Mouse (Mus musculus) adrenal gland, postnatal 10 days (tissue): ENCODE data around the gene Mroh7. TPM values are rescaled to one million over a fixed set of nuclear protein-coding genes. Genes with fewer than 3 reads are reported as not detected.
A peak's percentile ranks its signal among the peaks of the same experiment; 100 is the strongest.
"Not testable (repeated sequence)": the region's sequence is repeated elsewhere in the genome, so short reads cannot be mapped to it uniquely, and the experiment has no call there.

Experiments used
- DNase-seq: peaks from one replicate; pipeline ENCODE4 v3.0.0; 2021; ENCODE audit warnings: mixed read lengths
- long read RNA-seq, 2 experiments: library from polyadenylated mRNA; stranded (forward); transcript quantifications; one replicate each; pipeline ENCODE4 v2.0.0; 2021
- total RNA-seq, 2 experiments: library from RNA; stranded (reverse); gene quantifications; 2 replicates each; pipeline ENCODE4 v1.2.3; 2021

Gene Mroh7
- total RNA-seq: 1 to 10 TPM in 1 of 2 experiments, under 1 TPM in 1; 0.48 to 1.1 TPM
- long read RNA-seq, experiment 1, partial matches to known transcripts: 0 of 1 reads
- long read RNA-seq, experiment 1, other reads (novel, unspliced or antisense): 1 of 1 reads
- long read RNA-seq, experiment 2, partial matches to known transcripts: 0 of 1 reads
- long read RNA-seq, experiment 2, other reads (novel, unspliced or antisense): 1 of 1 reads

DNA sequence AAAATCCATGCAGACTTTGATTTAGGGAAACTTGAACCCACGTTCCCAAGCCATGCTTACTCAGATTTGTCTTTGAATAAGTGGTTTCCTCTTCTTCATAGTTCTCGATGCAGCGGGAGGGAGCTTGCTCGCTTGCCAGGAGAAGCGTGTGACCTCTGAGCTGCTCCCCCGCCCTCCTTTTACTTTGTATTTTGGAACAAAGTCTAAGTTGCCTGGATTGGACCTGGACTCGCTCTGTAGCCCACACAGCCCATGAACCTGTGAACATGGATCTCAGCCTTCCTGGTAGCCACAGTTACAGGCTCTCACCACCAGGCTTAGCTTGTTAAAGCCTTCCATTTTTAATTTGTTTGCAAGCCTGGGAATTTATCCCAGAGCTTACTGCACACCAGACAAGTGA is at the start of gene Mroh7:
Gene Mroh7 (minus strand): TSS at position 112 of the 400 bp plus-strand sequence.
- DNase-seq: no peak

DNA sequence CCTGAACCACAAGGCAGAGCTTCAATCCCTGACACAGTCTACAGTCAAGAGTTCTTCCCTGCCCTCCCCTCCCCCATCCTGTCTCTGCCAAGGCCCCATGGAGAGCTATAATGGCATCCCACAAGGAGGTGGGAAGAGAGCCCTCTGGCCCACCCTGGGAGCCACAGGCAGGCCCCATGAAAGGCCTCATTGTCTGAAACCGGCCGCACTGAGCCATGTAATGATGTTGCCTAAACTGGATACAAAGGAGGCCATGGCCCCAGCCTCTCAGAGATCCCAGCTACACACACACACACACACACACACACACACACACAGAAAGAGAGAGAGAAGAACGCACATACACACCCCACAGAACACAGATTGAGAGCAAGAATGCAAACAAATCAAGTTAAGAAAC is 49.3 kb upstream of the Mroh7 start:
- DNase-seq: no peak

DNA sequence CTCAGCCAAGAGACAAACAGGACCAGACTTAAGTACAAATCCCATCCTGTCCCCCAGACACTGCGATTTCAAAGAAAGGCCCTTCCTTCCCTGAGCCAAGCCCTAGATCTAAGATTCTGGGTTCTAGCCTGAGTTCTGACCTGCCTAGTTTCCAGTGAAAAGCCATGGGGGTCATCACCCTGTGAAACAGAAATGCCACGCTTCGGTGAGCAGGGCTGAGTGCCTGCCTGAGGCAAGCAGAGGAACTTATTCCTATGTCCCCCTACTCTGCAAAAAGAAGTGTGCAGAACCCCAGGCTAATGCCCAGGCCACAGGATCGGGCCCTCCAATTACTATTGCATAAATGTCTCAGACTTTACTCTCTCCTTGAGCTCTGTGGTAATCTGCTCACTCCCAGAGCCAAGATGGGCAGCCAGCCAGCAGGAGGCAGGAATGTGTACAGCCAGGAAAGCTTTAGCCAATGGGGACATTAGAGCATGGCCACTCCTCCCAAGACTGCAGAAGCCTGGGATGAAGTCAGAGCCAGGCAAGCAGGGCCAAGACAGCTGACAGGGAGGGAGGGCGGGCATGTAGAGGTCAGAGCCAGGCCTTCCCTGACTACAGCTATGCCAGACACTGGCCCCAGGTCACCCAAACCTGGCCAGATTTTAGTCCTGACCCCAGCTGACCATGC is 47.5 kb upstream of the Mroh7 start:
- peak; percentile 96 for DNase-seq

DNA sequence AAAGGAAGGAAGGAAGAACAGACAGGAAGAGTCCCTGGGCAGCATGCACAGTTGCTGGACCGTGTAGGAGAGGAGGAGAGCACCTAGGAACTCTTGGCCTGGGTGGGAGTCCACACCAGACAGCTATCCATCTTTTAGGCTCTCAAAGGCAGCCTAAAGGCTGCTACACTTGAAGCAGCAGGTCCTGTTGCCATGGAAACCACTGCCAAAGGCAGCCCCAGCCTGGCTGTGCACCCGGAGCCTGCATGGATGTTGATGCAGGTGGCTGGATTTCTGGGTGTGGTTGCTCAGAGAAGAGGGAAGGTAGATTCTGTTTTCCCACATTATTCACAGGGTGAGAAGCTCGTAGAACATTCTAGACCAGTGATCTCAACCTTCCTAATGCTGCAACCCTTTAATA is 46.3 kb upstream of the Mroh7 start:
- DNase-seq: no peak

DNA sequence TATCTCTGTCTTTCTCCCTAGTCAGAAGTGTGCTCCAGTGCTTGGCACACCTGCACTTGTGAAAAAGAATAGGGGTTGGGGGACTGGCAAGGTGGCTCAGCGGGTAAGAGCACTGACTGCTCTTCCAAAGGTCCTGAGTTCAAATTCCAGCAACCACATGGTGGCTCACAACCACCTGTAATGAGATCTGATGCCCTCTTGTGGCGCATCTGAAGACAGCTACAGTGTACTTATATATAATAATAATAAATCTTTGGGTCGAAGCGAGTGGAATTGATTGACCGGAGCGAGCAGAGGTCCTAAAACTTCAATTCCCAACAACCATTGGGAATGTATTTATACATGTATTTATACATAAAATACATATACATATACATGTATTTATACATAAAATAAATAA is 45.0 kb upstream of the Mroh7 start:
- DNase-seq: not testable (repeated sequence)

DNA sequence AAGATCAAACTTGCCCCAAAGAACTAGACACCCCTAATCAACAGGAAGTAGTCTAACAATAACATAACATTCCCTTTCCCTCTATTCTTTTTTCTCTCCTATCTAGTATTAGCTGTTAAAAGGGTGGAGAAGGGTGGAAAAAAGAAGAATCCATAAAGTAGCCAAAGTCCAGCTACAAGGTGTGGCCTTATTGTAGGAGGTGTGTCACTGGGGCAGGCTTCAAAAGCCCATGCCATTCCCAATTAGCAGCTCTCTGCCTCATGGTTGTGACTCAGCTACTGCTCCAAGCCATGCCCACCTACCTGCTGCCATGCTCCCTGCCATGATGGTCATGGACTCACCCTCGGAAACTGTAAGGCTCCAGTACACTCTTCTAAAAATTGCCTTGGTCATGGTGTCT is 41.8 kb upstream of the Mroh7 start:
- no peak for DNase-seq

DNA sequence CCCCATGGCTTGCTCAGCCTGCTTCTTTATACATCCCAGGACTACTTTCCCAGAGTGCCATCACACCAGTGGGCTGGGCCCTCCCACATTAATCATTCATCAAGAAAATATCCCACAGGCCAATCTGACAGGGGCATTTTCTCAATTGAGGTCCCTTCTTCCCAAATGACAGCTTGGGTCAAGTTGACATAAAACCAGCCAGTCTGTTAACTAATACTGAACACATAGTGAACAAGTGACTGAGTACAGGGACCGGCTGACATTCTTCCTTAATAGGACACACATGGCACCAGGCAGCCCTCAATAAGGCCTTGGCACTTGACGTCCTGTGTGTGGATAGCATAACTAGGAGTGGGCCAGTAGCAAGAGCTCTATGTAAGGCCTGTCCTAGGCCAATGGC is 38.6 kb upstream of the Mroh7 start:
- DNase-seq: no peak

DNA sequence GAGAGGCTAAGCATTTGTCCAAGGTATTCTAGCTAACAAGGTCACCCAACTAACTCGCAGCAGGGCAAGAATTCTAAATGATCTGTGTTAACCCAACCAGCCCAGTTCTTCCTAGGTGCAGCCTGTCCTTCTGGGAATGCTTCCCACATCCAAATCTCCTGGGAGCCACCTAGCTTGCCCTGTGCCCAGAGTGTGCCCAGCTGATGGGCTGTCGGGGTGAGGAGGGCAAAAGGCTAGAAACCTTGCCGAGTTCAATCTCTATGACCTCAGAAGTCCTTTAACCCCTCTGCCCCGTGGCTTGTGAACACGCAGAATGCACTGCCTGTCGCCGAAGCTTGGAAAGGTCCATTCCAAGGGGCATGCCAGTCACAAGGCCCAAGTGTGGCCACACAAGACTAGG is 33.4 kb upstream of the Mroh7 start:
- DNase-seq: peak; percentile 62

DNA sequence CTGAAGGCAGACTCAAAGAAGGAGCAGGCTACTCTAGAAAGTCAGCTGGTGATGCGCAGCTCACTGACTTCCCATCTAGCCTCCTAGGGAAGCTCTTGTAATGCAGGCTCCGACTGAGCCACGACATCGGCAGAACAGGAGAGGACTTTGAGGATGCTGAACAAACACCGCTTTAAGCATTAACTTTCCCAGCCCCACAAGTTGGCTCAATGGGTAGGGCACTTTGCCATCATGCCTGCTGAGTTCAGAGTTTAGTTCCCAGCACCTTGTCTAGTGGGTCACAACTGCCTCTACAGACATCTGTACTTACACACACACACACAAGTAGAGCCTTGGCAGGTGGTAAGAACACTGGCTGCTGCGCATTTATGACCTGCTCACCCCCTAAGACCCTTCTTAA is 21.0 kb upstream of the Mroh7 start:
- no peak for DNase-seq

DNA sequence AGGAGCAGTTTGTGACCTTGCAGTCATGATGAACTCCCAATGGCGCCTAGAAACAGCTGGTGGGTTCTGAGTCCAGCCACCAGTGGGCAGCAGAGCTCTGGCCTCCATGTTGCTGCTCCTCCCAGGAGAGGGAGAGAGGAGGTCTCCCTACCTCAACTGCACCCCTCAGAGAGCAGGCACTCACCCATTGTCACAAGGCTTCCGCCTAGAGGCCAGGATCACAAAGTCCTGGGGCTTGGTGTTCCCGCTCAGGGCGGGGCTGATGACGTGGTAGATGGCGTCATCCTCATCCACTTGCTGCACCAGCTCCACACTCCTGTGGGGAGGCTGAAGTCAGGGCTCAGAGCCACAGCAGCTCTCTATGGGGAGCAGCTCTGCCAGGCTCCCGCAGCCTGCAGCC is 19.0 kb upstream of the Mroh7 start:
- peak; percentile 79 for DNase-seq

DNA sequence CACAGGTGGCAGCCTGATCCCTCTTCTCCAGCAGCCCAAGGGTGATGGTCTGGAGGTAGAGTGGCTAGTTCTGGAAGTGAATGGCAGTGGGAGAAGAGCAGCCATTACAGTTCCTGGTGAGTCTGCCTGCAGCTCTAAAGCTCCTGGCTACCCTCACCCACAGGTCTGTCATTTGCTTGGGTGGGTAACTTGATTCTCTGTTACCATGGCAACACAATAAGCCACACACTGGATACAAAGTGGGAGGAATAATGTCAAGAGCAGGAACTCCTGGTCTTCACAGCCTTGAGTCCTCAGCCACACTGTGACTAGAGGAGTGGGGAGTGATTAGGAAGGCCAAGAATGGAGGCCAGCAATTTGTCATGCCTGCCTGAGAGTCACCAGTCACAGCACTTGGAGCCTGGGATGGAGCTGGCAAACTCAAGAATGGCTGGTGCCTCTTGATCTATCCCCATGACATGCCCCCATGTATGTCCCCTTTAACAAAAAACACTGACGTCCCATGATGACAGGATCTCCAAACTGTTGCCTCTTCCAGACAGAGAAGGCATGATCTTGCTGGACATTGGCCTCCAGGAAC is 16.4 kb upstream of the Mroh7 start:
- DNase-seq: no peak

DNA sequence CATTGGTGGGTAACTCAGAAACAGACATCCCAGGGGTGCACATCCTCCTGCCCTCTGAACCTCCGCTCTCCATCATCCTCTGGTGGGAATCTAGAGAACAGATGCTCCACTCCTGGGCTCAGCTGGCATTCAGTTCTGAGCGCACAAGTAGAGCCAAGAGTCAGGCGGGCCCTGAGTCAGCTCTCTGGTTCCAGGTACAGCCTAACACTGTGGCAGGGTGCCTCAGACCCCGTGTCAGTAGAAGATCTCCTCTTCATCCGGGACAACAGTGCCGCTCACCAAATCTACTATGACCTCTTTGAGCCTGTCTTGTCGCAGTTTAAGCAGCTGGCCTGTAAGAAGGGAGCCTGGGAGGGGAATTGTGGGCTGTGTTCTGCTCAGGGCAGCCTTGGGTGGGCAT is 15.1 kb upstream of the Mroh7 start:
- DNase-seq: no peak

DNA sequence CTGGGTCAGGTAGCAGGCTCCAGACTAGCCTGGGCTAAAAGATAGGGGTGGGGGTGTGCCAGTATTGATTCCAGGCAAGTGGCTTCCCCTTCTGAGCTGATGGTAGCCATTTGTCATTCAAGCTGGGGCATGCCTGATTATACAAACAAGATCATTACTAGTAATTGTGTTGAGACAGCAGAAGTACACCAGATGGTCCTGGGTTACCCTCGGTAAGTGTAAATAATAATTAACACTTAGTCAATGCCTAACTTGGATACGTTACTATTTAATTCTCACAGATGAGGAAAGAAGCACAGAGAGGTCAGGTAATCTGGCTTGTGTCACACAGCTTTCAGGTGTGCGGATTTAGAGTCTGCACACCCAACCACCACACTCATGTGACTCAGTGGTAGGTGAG is 7.2 kb upstream of the Mroh7 start:
- no peak for DNase-seq

DNA sequence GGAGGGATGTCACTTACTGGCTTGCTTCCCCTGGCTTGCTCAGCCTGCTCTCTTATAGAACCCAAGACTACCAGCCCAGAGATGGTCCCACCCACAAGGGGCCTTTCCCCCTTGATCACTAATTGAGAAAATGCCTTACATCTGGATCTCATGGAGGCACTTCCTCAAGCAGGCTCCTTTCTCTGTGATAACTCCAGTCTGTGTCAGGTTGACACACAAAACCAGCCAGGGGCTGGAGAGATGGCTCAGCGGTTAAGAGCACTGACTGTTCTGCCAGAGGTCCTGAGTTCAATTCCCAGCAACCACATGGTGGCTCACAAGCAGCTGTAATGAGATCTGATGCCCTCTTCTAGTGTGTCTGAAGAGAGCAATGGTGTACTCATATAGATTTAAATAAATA is 6.2 kb upstream of the Mroh7 start:
- DNase-seq: not testable (repeated sequence)

DNA sequence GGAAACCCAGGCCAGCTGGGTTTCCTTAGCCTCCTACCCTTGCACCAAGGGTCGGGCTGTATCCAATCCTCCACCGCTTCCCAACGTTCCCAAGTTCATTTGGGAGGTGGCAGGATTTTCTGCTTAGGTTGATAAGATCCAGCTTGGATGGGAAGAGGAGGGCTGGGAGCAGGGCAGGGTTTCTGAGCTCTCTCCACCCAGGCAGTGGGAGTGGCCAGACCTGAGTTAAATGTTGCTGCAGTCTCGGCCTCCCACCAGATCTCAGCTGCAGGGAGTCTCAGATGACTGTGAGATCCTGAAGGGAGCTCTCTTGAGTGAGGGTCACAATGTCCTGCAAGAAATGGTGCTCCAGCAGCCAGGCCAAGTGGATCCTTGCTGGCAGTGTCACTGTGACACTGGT is 2.9 kb upstream of the Mroh7 start, which contains the start of gene Fam151a:
Gene Fam151a (plus strand): TSS at position 254 of the 400 bp plus-strand sequence.
- no peak for DNase-seq

DNA sequence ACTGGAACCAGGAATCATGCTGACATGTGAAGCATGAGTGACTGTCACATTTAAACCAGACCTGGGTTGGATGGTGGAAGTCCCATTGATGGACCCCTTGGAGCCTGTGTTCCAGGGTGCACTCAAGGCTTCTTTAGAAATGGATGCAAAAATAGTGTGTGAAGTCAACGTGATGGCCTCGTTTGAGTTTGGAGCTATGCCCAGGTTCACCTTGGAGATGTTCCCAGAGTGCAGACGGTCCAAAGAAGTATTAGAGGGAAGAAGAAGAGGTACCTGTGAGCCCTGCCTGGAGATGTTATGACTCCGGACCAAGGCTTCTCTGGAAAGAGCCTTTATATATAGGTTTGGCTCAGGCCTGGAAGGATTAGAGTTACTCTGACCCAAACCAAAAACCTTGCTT is 10.1 kb downstream of the Mroh7 start:
- DNase-seq: no peak

DNA sequence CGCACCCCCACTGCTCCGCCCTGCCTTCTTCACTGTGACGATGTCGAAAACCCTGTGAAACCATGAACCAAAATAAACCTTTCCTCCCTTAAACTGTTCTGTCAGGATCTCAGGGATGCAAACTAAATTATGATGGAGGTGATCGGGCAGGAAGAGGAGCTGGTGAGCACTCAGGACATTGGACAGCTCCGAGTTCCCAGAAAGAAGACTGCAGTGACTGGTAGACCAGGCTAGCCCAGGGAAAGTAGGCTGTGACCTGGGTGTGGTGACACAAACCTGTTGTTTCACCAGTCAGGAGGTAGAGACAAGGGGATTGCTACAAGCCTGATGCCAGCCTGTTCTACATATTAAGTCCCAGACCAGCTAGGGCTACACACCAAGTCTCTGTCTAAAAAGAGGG is 17.1 kb downstream of the Mroh7 start:
- no peak for DNase-seq

DNA sequence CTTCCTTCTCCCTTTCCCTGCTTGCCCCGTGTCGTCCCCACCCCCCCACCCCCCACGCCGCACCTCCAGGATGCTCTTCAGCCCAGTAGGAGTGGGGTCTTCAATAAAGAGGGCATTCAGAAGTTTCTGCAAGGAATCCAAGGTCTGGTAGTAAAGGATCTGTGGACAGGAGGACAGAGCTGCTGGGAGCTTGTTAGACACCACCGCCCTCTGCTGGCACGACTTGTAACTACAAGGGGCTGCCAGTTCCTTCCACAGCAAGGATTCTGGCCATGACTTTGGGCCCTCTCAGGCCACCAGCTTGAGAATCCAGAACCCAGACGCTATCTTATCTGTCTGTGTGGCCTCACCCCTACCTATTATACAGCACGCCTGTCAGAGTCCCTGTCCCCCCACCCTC is 22.3 kb downstream of the Mroh7 start:
- DNase-seq: peak; percentile 93

DNA sequence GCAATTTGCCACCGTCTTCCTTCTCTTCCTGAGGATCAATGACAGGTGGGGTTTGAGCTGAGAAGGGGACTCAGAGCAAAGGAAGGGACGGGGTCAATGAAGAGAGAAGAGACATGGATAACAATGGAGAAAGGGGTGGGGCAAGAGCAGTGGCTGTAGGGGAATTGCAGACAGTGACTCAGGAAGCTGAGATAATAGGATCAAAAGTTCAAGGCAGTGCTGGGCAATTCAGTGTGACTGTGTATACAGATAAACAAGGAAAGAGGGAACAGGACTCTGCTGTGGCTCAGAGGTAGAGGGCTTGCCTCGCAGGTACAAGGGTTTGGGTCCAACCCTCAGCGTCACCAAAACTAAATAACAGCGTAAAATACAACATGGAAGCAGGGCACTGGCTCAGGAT is 22.8 kb downstream of the Mroh7 start:
- DNase-seq: peak; percentile 21

DNA sequence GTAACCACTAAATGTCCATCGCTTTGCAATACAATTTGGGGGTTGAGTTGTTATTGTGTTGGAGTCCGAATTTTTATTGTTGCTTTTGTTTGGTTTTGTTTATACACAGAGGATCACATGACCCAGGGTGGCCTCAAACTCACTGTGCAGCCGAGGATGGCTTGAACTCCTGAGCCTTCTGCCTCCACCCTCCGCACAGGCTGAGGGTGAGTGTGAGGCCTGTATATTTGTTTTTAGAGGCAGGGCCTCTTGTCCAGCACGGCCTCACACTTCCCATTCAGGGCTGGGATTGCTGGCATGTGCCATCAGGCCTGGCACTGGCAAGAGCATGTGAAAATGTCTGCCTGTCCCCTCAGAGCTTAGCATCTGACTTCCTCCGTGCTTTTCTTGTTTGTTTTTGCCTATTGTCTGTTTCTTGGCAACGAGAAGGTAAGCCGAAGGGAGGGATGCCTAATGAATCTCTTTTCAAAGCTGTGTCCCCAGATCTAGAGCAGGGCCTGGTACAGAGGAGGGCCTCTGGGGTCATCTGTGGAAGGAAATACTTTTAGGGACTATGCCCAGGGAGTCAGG is 25.5 kb downstream of the Mroh7 start:
- no peak for DNase-seq

DNA sequence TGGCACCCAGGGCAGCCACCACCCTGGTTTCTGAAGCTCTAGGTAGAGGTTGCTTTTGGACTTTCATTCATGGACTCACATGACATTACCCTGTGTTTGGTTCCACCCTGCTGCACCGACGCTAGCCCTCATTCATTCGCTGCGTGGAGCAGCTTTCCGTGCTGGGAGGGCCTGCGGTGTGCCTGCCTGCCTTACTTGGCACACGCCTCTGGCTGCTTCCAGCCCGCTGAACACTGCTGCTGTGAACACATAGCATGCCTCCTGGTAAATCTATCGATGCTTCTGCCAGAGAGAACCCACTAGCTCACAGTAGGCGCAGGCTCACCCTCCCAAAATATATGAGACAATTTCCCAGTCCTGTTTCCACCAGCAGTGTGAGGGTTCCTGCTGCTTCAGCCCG is 26.3 kb downstream of the Mroh7 start:
- no peak for DNase-seq

DNA sequence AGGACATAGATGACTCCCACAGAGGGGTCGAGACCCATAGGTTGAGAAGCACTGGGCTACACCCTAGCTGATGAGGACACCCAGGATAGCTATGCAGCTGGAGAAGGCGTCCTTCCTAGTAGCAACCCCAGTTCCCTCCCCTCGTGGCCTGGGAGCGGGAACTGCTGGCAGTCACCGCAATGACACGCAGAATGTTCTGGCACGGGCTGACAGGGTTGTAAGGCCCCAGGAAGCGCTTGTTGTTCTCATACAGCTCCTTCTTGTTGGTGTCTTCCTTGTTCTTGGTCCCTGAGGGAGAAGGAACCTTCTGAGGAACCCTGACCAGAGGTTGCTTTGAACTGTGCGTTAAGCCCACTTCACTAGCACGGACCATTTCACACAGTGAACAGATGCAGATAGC is 26.8 kb downstream of the Mroh7 start:
- no peak for DNase-seq

DNA sequence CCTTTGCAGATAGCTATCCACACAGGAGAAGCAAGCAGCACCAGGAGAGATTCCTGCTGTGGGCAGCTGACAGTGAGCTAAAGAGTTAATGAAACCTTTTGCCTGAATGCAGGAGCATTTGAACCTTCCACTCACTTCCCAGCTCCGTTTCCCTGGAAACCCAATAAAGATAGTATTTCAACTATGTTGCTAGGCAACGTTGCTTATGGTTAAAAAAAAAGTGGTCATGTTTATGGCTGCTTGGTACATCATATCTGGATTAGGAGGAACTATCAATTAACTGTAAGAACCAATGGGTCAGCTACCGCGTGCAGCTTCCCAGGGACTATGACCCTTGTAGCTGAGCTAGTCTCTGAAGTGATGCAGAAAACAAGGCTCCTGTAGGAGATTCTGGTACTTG is 29.9 kb downstream of the Mroh7 start:
- no peak for DNase-seq

DNA sequence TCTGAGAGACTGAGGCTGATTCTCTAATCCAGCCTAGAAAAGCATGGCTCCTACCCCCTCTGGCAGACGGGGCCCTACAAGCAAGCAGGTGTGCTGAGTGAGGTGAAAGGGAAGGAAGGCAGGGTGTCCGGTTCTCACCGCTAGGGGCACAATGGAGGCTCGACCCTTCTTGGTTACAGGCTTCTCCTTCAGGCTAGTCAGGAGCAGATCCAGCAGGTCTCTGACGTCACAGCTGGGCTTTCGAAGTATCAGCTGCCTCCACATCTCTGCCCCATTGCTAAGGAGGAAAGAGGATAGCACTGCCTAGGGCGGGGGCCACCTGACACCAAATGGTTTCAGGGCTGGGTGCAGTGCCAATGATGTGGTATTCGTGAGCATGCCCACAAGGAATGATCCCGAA is 30.7 kb downstream of the Mroh7 start:
- peak; percentile 17 for DNase-seq
